ENCODE assay signal across 7 mouse cellular contexts in the genomic region with DNA sequence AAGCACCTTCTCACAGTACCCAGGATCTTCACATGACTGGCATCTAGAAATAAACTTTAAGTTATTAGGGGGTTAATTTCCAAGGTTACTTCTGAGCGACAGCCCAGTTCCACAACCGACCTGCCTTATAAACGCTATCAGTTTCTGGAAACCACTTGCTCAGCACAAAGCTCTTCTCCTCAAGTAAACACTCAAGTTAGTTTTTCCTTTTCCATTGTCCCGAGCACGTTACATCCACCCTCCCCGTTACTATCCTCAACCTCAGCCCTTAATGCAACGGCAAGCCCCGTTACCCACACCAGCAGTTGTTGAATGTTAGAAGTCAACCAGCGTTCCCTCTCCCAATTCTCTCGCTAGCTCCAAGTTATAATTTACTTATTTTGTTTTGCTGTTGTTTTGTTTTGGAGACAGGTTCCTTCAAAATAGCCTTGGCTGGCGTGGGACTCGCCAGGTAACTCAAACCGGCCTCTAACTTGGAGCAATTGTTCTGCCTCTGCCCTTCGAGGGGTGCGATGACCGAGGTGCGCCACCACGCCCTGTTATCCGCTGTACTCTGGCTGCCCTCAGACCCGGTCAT. TPM values are rescaled to one million over a fixed set of nuclear protein-coding genes. Genes with fewer than 3 reads are reported as not detected.
A peak's percentile ranks its signal among the peaks of the same experiment; 100 is the strongest.
DNase-seq lines count a peak whose midpoint lies in the region; ATAC-seq and TF ChIP-seq lines count a peak whose summit lies in the region.

No protein-coding gene starts in this region.

- no peak for DNase-seq in thymus, adult 2 months
- DNase-seq in thymus, postnatal 4 days, result no peak
- no peak for DNase-seq in left cerebral cortex, postnatal 14 days (ENCODE audit: low spot score in 2 of 2)
- no peak for DNase-seq in MN1 (ENCODE audit: low spot score)
- no peak for DNase-seq in cerebellum, adult 18-20 months

- WGBS in thymus, adult 2 months, result under 1% methylated on average over 20 of the region's 20 CpGs
- WGBS in forebrain, embryonic 12.5 days, result 1% methylated on average over 20 of the region's 20 CpGs
- under 1% methylated on average over 20 of the region's 20 CpGs for WGBS in liver, embryonic 15.5 days (ENCODE audit: insufficient replicate concordance)

- no peaks in the 10 kb centered on the region for H3K27me3 ChIP-seq in thymus, adult 2 months (ENCODE audit: control insufficient read depth, insufficient read depth, low read length)
- no peaks in the 10 kb centered on the region for H3K27me3 ChIP-seq in forebrain, embryonic 12.5 days
- no peaks in the 10 kb centered on the region for H3K27me3 ChIP-seq in liver, embryonic 15.5 days

- no peaks in the 10 kb centered on the region for H3K9me3 ChIP-seq in forebrain, embryonic 12.5 days
- 0 out of 2 replicates have a peak, but pooled peaks cover 3% of the 10 kb centered on the region for H3K9me3 ChIP-seq in liver, embryonic 15.5 days (replicated peaks)

- peaks cover 4% of the 10 kb centered on the region for H3K4me1 ChIP-seq in thymus, adult 2 months (replicated peaks; ENCODE audit: control insufficient read depth, insufficient read depth, low read length)
- H3K4me1 ChIP-seq in forebrain, embryonic 12.5 days, result peaks cover 15% of the 10 kb centered on the region
- H3K4me1 ChIP-seq in liver, embryonic 15.5 days (replicated peaks), result peaks cover 24% of the 10 kb centered on the region

- H3K36me3 ChIP-seq in thymus, adult 2 months (ENCODE audit: control insufficient read depth, insufficient read depth, low read length), result no peaks in the 10 kb centered on the region
- no peaks in the 10 kb centered on the region for H3K36me3 ChIP-seq in forebrain, embryonic 12.5 days (replicated peaks)
- H3K36me3 ChIP-seq in liver, embryonic 15.5 days (replicated peaks), result no peaks in the 10 kb centered on the region

- peak overlapping the region; percentile 88 for H3K9ac ChIP-seq in forebrain, embryonic 12.5 days
- H3K9ac ChIP-seq in liver, embryonic 15.5 days, result peak overlapping the region; percentile 73

- peak overlapping the region; percentile 34 for H3K27ac ChIP-seq in thymus, adult 2 months (ENCODE audit: control insufficient read depth, insufficient read depth, low read length)
- peak overlapping the region; percentile 76 for H3K27ac ChIP-seq in forebrain, embryonic 12.5 days
- peak overlapping the region; percentile 94 for H3K27ac ChIP-seq in liver, embryonic 15.5 days (replicated peaks)

- TF ChIP-seq POLR2A in thymus, adult 2 months (IDR thresholded peaks at IDR 0.05; ENCODE audit: control insufficient read depth, extremely low read depth, insufficient read depth, low read length, poor library complexity), result no peak

- H3K4me2 ChIP-seq in forebrain, embryonic 12.5 days, result peak overlapping the region; percentile 90
- H3K4me2 ChIP-seq in liver, embryonic 15.5 days, result peak overlapping the region; percentile 87

- TF ChIP-seq CTCF in thymus, adult 2 months (IDR thresholded peaks at IDR 0.05; ENCODE audit: borderline replicate concordance, control insufficient read depth, extremely low read depth, insufficient read depth, low read length, poor library complexity), result no peak

- intact Hi-C loops in left cerebral cortex, postnatal 14 days (cut with DNase I), result loop anchor here (5.0 kb wide), 1 partner anchor 65 kb away; no protein-coding TSS in a partner anchor

- ATAC-seq in forebrain, embryonic 12.5 days (ENCODE audit: low FRiP score), result 0 out of 2 replicates have a peak, but pooled peaks have one; percentile 27
- peak; percentile 33 for ATAC-seq in liver, embryonic 15.5 days (ENCODE audit: insufficient read depth)

- H3K4me3 ChIP-seq in thymus, adult 2 months (ENCODE audit: control insufficient read depth, insufficient read depth, low read length), result peak overlapping the region; percentile 75
- H3K4me3 ChIP-seq in forebrain, embryonic 12.5 days (replicated peaks), result peak overlapping the region; percentile 74
- peak overlapping the region; percentile 72 for H3K4me3 ChIP-seq in liver, embryonic 15.5 days (replicated peaks)

RNA-seq across cellular contexts. Expression of a gene that starts 22.0 kb away (rescaled TPM):
- not detected in 2 replicates for polyA plus RNA-seq in thymus, adult 2 months (2012; rRNA removed)
- not detected in 2 replicates for polyA plus RNA-seq in forebrain, embryonic 12.5 days (2016; fragmentation: Nextera tagmentation; extraction: Ambion mirVana)
- not detected in 2 replicates for polyA plus RNA-seq in liver, embryonic 15.5 days (2015; fragmentation: Nextera tagmentation; extraction: Ambion mirVana)
- total RNA-seq in left cerebral cortex, postnatal 14 days (2021), result not detected

RNA-seq across cellular contexts. Expression of a gene that starts 30.1 kb away (rescaled TPM):
- 80.3 and 94.4 TPM in 2 replicates for polyA plus RNA-seq in thymus, adult 2 months (2012; rRNA removed)
- 584 and 589 TPM in 2 replicates for polyA plus RNA-seq in forebrain, embryonic 12.5 days (2016; fragmentation: Nextera tagmentation; extraction: Ambion mirVana)
- polyA plus RNA-seq in liver, embryonic 15.5 days (2015; fragmentation: Nextera tagmentation; extraction: Ambion mirVana), result 247 and 249 TPM in 2 replicates
- total RNA-seq in left cerebral cortex, postnatal 14 days (2021), result 100 to 1,000 TPM; 412 to 432 TPM

RNA-seq across cellular contexts. Expression of a gene that starts 42.8 kb away (rescaled TPM):
- 1.1 and 1.4 TPM in 2 replicates for polyA plus RNA-seq in thymus, adult 2 months (2012; rRNA removed)
- polyA plus RNA-seq in forebrain, embryonic 12.5 days (2016; fragmentation: Nextera tagmentation; extraction: Ambion mirVana), result not detected in 2 replicates
- polyA plus RNA-seq in liver, embryonic 15.5 days (2015; fragmentation: Nextera tagmentation; extraction: Ambion mirVana), result 0.18 and 1.0 TPM in 2 replicates
- not detected for total RNA-seq in left cerebral cortex, postnatal 14 days (2021)

Comparison
In these comparisons a context has a peak if more than half of its experiments do, and no peak if none do; other contexts are left out.
1. H3K27ac ChIP-seq: peak in every context shown above with its lines; median percentile 94 in liver, embryonic 15.5 days; 76 in forebrain, embryonic 12.5 days; 34 in thymus, adult 2 months.